Mouse (Mus musculus) right cerebral cortex, adult 2 months (tissue): ENCODE measurements around the gene Ythdc1.
A peak's percentile ranks its signal among the peaks of the same experiment; 100 is the strongest.
"Not testable (repeated sequence)": the region's sequence is repeated elsewhere in the genome, so short reads cannot be mapped to it uniquely, and the experiment has no call there.

Source experiments
- DNase-seq, 2 experiments: peaks; one replicate each; pipeline ENCODE4 v3.0.0; 2021 to 2022; ENCODE audit warnings: low spot score in 2 of 2

Ythdc1 gene

DNA sequence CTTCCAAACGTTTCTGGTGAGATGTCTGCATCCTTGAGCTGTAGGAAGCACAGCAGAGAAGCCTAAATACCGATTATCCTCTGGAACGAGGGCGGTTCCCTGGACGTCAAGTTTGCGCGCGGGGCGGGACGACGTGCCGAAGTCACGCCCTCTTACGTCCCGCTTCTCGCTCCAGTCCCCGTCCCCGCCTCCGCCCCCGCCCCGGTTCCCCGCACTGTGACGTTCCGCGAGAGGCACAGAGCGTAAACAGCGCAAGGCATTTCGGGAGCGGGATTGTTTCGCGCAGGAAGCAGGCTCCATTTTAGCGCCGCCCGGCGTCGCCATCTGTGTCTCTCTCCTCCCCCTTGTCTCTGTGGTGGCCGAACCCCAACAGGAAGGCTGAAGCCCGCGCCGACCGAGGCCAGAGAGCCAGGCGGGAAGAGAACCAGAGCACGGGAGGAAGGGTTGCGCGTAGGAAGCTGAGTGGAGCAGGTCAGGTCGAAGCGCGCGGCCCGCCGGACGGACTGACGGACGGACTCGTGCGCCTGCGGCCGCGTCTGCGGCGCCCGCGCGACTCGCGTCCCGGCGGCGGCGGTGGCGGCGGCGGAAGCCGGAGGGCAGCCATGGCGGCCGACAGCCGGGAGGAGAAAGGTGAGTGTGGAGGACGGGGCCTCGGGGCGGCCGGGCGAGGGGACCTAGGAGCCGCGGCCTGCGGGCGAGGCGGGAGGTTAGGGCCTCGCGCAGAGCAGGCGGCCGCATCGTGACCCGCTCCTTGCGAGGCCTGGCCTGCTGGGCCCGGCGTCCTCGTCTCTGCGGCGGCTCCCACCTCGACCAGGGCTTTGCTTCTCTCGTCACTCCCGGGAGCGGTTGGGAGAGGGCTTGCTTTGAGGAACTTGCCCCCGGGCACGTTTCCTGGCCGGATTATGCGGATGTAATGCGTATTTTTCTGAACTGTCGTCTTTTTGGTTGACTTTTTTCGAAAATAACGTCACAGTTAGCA, at the start of gene Ythdc1:
TSS of gene Ythdc1 (plus strand) at position 260 of the 979 bp plus-strand sequence.
- peak; percentile 95 to 96 for DNase-seq

DNA sequence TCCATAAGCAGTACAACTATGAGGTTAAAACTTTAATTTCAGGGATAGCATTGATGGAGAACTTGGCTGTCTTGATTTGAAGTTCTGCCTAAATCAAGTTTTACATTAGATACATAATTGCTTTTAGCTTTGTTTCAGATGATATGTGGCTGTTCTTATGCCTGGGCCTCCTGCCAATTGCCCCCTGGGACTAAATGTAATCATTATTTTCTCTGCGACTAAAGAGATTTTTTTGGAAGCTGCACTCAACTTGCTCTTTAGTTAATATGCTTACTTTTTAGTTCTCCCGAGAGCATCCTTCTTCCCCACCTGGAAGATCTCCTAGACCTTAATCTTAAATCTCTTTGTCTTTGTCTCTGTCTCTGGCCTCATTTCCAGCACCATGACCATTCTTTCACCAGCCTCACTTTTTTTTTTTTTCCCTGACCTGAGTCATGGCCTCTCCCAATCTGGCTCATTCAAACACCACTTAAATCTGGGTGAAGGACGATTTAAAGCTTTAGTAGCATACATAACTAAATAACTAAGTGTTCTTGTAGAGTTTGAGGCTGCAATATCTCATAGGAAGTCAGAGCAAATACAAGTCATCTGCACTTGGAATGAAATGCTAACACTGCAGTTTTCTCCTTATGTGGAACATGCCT, 34.9 kb upstream of the Ythdc1 start:
- no peak for DNase-seq

DNA sequence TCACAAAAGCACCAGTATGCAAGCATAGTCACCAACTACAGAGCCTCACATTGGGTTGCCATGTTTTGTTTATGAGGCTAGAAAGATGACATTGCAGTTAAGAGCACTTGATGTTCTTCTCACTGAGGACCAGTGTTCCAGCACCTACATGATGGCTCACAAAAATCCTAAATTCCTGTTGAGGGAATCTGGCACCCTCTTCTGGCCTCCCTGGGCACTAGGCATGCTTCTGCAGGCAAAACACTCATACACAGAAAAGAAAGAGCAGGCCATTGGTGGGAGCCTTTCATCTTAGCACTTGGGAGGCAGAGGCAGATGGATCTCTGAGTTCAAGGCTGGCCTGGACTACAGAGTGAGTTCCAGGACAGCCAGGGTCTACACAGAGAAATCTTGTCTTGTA, 33.0 kb upstream of the Ythdc1 start:
- no peak for DNase-seq

DNA sequence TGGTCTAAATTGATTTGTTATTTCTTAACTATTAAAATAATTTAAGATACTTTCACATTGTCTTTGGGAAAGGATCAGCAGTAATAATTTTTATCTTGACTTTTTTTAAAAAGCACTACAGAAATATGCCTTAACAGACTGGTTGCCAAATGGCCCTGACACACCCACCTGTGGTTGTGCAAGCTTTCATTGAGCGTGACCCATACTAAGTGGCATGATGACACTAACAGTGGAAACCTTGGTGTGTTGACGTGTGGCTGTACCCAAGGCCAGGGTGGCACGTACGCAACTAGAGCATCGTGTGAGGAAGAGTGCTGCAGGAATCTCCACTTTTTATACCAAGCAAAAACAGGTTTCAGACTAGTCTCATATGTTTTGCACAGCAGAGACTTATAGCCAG, 27.1 kb upstream of the Ythdc1 start:
- DNase-seq: no peak

DNA sequence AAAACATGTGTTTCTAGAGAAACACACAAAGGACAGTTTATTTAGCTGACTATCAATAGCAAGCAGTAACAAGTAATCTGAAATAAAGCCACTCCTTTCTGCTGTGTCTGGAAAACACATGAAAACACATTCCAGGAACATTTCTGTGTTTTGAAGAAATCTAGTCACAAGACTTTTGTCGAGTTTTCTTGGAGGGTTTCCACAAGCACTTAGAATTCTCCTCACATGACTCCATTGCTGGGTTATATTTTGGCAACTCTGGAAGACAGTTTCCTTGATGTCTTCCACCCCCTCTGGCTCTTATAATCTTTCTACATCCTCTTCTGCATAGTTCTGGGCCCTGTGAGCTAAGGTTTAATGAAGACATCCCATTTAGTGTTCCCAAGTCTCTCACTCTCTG, 25.6 kb upstream of the Ythdc1 start:
- DNase-seq: no peak

DNA sequence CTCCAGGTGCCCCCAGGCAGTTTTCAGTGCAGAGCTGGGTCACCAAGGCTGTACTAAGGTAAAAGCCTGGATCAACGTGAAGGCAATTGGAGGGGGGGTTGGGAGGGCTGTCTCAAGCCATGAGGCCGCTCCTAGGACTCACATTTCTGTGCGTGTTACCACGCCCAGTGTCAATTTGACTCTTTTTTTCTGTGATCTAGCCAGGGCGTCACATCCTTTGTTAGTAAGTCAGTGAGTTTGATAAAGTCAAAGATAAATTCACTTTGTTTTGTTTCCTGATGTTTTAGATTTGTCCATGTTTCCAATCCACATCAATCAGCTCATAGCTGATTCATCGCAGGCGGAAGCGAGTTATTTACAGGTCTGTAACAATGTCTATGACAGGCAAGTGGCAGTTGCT, 21.0 kb upstream of the Ythdc1 start:
- DNase-seq: no peak

DNA sequence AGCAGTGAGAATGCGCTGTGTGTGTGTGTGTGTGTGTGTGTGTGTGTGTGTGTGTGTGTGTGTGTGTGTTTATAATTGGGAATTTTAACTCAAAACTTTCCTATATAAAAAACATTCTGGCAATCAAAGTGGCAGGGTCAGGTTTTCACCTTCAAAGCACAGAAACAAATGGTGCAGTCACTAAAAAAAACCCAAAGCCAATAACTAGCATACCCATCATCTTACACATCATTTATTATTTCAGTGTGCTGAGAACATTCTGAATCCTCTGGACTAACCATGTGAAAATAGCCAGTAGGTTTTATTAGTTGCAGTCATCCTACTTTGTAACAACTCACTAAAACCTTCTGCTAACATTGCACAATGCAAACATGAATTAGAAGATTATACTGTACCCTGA, 19.8 kb upstream of the Ythdc1 start:
- no peak for DNase-seq

DNA sequence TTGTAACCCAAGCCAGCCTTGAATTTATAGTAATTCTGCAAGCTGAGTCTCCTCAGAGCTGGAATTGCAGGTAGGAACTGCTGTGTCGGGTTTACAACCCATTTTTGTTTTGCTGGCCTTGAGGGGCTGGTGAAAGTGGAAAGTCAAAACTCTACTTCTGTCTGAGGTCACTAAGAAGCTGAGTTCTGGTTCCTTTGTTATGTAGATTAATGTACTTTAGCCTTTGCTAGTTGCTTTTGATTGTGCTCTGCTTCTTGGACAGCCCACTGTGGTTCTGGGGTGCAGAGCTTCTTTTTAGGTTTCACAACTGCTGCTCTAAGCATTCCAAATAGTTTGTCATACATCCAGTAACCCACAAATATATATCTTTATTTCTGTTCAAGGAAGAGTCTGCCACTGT, 17.2 kb upstream of the Ythdc1 start:
- no peak for DNase-seq

DNA sequence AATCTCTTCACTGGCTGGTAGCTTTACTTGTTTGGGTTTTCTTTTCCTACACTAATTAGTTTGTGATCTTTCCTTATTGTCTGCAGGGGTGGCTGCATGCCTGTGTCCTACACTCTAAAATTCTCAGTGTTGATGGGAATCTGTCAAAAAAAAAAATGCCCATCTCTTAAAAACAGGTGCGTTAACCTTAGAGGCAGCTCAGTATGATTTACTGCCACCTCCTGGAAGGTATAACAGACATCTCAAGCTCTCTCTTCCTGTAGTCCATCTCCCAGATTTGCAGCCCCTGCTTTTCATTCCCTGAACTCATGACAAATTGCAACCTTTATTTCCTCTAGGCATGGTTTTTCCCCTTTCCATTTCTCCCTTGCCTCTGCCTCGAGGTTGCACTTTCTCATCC, 14.1 kb upstream of the Ythdc1 start:
- DNase-seq: no peak

DNA sequence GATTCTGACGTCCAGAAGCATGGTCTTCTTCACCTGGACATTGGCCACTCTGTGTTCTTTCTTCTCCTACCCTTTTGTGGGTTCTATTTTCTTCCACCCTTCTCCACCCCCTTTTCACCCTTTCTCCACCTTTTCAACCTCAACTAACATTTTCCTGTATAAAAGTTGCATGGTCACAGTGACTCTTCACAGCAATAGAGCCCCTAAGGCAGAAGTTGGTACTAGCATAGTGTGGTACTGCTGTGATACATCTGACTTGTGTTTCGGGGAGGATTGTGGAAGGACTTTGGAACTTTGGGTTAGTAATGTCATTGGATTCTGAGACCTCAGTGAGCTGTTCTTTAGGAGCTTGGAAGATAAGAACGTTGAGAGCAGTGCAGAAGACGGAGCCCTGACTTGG, 11.8 kb upstream of the Ythdc1 start:
- DNase-seq: no peak

DNA sequence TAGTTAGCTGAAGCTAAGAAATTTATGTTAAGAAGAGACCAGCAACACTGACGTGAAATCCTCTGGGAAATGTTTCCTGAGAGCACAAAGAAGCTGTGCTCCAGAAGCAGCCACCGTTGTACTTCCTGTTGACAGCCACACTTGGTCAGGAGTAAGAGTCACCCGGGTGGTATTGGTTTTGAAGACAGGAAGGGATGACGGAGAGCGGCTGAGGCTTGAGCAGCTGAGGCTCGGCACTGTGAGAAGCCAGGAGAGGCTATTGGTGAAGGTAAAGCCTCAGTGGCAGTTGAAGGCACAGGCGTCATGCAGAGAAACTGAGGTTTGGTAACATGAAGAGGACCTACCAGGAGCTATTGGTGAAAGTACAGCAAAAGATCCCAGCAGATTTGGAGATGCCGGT, 11.2 kb upstream of the Ythdc1 start:
- no peak for DNase-seq

DNA sequence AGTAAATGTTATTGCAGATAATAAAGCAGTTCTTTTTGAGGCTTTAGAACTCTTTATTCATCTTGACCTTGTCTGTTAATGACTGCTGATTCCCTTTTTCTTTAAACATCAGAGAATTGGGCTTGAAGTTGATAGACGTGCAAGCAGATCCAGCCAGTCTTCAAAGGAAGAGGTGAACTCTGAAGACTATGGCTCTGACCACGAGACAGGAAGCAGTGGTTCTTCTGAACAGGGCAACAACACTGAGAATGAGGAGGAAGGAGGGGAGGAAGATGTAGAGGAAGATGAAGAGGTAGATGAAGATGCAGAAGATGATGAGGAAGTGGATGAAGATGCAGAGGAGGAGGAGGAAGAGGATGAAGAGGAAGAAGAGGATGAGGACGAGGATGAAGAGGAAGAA, 12.8 kb downstream of the Ythdc1 start:
- DNase-seq: no peak

DNA sequence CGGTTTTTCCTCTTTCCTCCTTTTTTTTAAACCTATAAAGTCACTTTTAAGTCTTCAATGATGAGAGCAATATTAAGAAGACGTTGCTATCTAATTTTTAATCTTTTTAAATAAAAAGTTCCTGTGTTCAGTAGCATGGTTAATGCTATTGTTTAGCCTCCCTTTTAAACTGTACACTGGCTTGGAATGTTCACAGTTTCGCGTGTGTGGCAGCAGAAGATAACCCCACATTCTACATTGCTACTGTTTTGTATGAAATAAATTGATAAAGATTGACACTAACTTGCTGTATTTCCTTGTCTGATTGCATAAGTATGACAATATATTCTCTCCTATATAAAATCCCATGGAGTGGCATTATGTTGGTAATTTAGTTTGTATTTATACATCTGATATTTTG, 32.4 kb downstream of the Ythdc1 start:
- not testable (repeated sequence) for DNase-seq

DNA sequence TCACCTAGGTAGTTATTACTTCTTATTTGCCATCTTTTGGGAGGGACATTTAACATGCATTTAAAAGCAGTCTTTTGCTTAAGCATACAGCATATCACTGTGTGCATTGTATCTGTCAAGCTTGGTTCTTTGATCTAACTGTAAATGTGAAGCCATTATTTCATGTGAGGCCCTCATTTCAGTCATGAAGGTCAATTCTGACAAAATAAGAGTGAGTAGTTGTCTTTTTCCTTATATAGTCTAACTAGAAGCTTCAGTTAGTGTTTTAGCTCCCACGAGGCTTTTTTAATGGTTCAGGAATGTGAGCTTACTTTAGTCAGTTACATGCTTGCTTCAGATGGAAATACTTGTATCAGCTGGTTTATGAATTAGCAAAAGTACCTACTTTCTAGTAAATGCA, 34.1 kb downstream of the Ythdc1 start:
- no peak for DNase-seq

DNA sequence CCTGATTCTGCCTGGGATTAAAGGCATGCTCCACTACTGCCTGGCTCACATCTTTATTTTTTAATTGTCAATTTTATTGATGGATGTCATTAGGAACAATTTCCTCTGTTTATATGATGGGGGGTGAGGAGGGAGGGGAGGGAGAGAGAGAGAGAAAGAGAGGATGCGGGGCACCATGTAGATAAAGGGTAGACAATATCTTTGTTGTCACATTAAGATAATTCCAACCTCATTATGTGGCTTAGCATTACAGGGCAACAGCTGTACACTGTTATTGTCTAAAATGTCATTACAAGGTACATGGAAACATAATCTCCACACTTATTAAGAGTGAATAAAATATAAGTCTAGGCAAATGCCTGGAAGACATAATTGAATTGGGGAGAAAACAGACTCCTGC, 35.5 kb downstream of the Ythdc1 start:
- DNase-seq: no peak

DNA sequence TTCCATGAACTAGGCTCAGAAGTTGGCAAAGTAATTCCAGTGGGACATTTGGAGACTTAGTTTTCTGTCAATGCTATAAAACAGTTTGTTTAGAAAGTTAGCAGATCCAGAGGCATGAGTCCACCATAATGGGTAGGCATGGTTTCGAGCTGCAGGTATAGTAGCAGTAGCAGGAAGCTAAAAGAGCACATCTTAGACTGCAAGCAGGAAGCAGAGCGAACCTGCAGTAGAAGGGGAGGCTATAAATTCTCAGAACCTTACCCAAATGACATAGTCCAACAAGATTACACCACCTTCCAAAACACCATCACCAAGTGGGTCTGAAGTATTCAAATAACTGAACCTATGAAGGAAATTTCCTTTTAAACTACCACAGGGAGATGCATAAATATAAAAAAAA, 36.2 kb downstream of the Ythdc1 start:
- no peak for DNase-seq

DNA sequence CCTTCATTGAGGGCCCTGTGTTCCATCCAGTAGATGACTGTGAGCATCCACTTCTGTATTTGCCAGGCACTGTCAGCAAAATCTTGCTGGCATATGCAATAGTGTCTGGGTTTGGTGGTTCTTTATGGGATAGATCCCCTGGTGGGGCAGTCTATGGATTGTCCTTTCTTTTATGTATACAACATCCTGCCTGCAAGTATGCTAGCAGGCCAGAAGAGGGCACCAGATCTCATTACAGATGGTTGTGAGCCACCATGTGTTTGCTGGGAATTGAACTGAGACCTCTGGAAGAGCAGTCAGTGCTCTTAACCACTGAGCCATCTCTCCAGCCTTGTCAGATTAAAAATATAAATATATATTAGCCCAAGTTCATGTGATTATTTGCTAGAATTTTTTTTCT, 37.2 kb downstream of the Ythdc1 start:
- DNase-seq: not testable (repeated sequence)

DNA sequence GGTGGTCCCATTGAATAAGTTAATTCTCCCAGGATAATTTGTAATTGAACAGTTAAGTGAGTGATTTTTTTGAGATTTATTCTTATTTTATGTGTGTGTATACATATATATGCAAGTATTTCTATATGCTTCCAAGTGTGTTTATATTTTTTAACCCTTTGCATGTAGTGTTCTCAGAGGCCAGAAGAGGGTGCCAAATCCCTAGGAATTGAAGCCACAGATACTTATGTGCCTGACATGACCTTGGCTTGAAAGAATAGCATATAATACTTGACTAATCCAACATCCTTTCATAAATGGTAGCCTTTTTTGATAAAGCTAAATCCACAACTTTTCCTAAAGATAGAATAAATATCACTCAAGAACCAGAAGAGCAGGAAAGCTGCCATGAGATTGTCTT, 46.1 kb downstream of the Ythdc1 start:
- DNase-seq: peak; percentile 23 to 50

DNA sequence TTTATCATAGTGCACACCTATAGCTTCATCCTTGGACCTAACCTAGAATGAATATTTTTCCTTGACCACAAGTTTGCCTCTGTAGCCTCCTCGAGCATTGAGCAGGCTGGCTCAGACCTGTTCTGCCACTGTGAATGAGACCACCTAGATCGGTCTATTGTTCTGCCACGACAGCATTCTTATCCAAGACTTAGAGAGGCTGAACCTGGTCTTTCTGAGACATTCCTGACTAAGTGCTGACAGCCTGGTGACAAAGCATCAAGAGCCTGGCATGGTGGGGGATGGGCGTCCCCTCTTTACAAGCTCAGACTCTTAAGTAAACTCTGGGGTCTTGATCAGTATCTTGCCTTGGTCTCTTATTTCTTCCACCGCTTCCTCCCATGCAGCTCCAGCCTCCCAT, 47.6 kb downstream of the Ythdc1 start:
- no peak for DNase-seq

DNA sequence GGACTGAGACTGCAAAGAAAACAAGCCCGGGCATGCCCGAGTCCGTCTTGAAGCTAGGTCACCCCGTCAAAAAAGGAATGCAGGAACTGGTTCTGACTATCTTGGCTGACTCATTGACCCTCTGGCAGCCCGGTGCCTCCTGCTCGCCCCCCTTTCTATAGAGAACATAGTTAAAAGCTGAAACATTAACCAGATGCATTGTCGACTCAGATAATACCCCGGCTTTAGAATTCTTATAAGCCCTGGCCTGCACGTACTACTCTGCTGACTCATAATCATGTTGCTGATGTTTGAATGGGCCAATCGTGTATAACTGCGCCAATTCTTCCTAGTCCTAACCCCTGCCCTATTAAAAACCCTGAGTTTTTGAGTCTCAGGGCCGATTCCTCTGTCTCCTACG, 52.5 kb downstream of the Ythdc1 start:
- not testable (repeated sequence) for DNase-seq

DNA sequence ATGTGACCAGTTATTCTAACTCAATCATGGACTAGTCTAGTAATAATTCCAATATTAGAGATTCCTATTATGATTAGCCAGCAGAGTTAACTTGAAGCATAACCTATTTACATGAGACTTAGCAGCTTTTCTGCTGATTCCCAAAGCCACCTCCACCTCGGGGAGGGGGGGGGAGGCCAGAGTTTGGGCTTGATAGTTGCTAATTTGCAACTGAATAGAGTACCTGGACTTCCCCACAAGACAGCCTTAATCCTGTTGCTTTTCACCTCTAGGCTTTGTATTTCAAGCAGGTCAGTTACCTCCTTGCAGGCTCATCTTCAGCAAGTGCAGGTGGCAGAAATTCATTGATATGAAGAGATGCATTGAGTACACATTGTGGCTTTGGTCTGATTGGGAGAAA, 53.7 kb downstream of the Ythdc1 start:
- no peak for DNase-seq

DNA sequence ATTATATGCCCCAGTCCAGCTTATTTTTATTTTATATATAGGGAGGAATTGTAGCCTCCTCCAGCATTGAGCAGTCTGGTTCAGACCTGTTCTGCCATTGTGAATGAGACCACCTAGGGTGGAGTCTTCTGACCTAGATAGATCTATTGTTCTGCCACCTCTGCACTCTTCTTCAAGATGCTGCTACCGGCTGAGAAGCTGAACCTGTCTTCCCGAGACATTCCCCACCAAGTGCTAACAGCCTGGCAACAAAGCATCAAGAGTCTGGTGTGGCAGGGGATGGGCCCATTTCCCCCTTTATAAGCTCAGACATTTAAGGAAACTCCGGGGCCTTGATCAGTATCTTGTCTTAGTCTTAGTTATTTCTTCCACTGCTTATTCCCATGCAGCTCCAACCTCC, 54.3 kb downstream of the Ythdc1 start:
- no peak for DNase-seq

DNA sequence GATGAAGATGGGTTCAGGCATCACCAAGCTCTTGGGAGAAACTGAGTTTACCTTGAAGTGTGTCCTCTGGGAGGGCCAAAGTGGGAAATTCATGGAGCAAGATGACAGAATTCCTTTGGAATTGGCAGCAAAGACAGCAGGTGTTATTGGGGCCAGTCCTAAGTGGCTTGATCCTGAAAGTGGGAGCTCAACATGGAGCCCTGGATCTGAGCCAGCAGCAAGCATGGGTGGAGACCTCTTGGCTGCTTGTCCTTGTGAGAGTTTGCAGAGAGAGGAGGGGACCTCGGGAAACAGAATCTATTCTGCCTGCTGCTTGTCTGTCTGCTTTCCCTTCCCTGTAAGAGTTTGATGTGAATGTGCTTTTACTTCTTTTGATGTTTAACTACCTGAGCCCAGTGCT, 67.9 kb downstream of the Ythdc1 start:
- DNase-seq: no peak
